Mouse (Mus musculus): Measurements from ENCODE around the gene Pcyt2. TPM values are rescaled to one million over a fixed set of nuclear protein-coding genes. Genes with fewer than 3 reads are reported as not detected.

Pcyt2 gene
- 72.2 TPM for polyA plus RNA-seq (2014; fragmentation: Illumina TruSeq; extraction: RNeasy Lipid Tissue Mini Kit (QIAGEN cat#74804); ENCODE audit: low read depth, low replicate concordance)

GRCm38 (mm10) chr11:120617519-120618112, at the start of gene Pcyt2:
Gene Pcyt2, minus strand, starts transcription at chr11:120617936.

GRCm38 (mm10) chr11:120661076-120661460, 43.3 kb upstream of the Pcyt2 start, which contains the start of gene Notum:
Gene Notum, minus strand, starts transcription at chr11:120661175.

DNA sequence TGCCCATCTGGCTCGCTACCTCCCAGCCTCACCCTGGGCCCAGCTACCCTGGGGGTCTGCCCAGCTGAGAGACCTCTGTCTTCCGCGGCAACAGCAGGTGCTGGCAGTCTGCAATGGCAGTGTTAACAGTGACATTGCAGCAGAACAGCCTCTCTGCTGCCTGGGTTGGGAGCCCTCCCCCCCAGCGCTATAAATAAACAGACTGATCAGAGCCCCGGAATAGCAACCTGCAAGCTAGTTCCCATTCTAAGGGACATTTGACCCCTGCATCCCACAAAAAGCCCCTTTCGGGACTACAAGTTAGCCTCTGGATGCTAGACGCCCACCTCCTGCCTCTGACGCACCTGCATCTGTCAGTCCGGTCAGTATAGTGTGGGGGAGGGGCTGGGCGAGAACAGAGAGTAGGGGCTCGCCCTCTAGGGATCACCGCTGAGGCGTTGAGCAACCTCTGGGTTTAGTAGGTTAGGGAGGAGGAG, 30.3 kb upstream of the Pcyt2 start, which contains the start of gene Myadml2:
TSS of gene Myadml2 (minus strand) at position 158 of the 476 bp plus-strand sequence.

GRCm38 (mm10) chr11:120643601-120643987, 25.9 kb upstream of the Pcyt2 start, which contains the start of gene Pycr1:
Gene Pycr1, minus strand, starts transcription at chr11:120643769.

GRCm38 (mm10) chr11:120633520-120634343, 16.0 kb upstream of the Pcyt2 start, which contains the start of gene Mafg:
Gene Mafg, minus strand, starts transcription at chr11:120633600.

DNA sequence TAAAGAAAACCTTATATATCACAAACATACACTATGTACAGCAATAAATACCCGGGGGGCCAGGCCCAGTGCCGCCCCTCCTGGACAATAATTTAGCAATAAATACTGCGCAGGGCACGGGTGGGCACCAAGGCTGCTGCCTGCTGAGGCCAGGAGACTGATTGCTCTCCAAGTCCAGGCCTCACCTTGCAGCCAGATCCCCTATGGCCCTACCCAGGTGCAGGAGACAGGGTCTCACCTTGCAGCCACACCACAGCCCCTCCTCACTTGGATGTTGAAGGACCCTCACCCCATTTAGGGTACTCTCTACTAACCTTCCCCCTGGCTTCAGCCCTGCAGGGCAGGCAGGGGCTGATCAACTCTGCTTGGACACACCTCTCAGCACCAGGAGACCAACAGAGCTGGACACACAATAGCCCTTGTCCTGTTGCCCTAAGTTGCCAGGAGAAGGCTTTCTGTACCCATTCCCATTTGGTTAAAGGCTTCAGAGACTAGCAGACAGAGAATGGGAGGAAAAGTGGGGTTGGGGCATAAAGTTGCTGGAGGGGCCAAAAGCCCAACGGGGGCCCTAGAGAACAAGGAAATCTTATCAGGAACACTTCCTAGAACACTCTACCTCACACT, 7.5 kb upstream of the Pcyt2 start, which contains the start of gene Sirt7:
TSS of gene Sirt7 (minus strand) at position 89 of the 624 bp plus-strand sequence.

DNA sequence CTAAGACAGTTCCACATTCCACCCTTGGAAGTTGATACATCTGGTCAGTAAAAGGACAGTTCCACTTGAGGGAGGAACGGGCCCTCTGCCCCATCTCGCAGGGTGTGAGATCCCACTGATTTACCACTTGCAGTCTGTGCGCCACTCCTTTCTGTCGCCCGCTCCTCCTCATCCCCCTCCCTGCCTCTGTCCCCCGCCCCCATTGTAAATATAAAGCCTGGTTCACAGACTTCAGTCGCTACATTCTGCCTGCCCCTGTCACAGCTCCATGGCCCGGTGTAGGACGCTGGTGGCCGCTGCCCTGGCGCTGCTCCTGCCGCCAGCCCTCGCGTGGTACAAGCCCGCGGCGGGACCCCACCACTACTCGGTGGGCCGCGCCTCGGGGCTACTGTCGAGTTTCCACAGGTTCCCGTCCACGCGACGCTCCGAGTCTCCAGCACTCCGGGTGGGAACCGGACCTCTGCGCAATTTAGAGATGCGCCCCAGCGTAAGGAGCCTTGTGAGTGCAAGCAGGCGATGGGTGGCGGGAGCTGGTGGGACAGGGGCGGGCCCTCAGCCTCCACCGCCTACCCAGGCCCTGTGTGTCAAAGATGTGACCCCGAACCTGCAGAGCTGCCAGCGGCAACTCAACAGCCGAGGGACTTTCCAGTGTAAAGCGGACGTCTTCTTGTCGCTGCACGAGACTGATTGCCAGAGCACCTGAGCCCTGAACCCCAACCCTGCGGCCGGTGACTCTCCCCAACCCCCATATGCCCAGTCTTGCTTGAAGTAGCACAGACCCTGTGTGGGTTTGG, 9.3 kb downstream of the Pcyt2 start, which contains the start of gene Npb:
TSS of gene Npb (plus strand) at position 237 of the 794 bp plus-strand sequence.

DNA sequence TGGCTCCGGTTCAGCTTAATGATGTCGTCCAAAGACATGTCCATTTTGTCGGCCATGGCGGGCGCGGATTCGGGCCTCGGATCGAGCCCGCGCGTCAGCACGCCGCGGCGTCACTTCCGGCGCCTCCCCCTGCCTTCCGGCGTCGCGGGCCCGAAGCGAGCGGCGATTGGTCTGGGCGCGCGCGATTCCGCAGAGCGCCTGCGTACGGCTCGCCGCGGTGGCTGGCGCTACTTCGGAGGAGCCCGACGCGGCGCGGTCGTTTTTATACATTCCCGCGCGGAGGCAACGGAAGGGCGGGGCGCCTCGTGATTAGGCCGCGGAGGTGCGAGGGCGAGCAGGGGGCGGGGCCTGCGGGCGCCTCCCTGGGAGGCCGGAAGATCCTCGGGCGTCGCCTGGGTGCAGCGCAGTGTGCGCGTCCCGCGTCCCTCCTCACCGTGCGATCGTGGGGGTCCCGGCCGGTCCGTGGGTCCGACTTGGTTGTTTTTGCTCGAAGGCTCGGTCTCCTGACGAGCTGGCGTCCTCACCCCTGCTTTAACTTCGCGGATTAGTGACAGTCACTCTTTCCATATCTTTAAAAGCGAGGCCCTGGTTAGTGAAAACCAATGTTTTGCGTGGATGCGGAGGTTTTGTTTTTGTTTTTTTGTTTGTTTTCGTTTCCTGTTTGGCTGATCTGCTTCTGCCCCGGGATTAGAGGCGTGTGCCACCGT, 19.3 kb downstream of the Pcyt2 start, which contains the start of the genes Alyref and Anapc11:
TSS of gene Alyref (minus strand) at position 83 of the 707 bp plus-strand sequence.
TSS of gene Anapc11 (plus strand) at position 139 of the 707 bp plus-strand sequence.

DNA sequence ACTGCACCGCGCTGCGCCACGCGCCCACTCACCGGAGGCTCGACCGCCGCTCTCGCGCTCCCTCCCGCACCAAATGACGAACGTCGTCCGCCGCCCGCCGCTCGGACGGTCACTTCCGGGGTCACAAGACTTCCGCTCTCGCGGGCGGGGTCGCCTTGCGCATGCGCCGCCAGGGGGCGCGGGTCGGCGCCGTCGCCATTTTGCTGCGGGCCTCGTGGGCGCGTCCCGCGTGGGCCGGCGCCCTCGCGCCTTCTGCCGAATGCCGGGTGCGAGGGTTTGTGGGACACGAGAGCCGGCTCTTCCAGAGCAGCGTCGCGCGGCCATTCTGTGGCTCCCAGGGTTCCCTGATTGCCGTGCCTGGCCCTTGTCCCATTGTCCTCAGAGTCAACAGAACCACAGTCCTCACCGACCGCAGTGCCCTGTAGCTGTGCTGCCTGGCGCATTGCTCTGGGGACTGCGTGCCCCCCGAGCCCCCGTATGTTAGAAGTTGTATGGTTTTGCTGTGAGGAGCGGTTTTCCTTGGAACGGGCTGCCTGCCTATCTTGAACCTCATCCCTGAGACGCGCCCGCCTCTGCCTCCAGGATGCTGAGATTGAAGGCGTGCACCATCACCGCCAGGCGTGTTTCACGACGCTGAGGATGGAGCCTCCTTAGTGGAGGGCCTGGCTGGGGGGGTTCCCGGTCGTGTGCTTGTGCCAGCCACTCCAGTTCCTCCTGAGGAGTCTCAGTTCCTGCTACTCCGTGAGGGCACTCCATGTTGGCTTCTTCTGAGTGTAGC, 36.1 kb downstream of the Pcyt2 start, which contains the start of gene Arhgdia:
TSS of gene Arhgdia (minus strand) at position 135 of the 778 bp plus-strand sequence.

GRCm38 (mm10) chr11:120572752-120573584, 44.8 kb downstream of the Pcyt2 start, which contains the start of gene P4hb:
Gene P4hb, minus strand, starts transcription at chr11:120573253.

Other genes with a start within 250 kb of the Pcyt2 start
- 12.4 TPM for gene Faap100, start 239.2 kb downstream of the Pcyt2 start, polyA plus RNA-seq (2014; fragmentation: Illumina TruSeq; extraction: RNeasy Lipid Tissue Mini Kit (QIAGEN cat#74804); ENCODE audit: low read depth, low replicate concordance)
- gene Nploc4, start 180.2 kb downstream of the Pcyt2 start, polyA plus RNA-seq (2014; fragmentation: Illumina TruSeq; extraction: RNeasy Lipid Tissue Mini Kit (QIAGEN cat#74804); ENCODE audit: low read depth, low replicate concordance) = 46.6 TPM
- not detected for gene Tspan10, start 175.3 kb downstream of the Pcyt2 start, polyA plus RNA-seq (2014; fragmentation: Illumina TruSeq; extraction: RNeasy Lipid Tissue Mini Kit (QIAGEN cat#74804); ENCODE audit: low read depth, low replicate concordance)
- 1.0 TPM for gene Pde6g, start 164.4 kb downstream of the Pcyt2 start, polyA plus RNA-seq (2014; fragmentation: Illumina TruSeq; extraction: RNeasy Lipid Tissue Mini Kit (QIAGEN cat#74804); ENCODE audit: low read depth, low replicate concordance)
- gene Oxld1, start 159.9 kb downstream of the Pcyt2 start, polyA plus RNA-seq (2014; fragmentation: Illumina TruSeq; extraction: RNeasy Lipid Tissue Mini Kit (QIAGEN cat#74804); ENCODE audit: low read depth, low replicate concordance) = 53.5 TPM
- 10.3 TPM for gene Ccdc137, start 159.8 kb downstream of the Pcyt2 start, polyA plus RNA-seq (2014; fragmentation: Illumina TruSeq; extraction: RNeasy Lipid Tissue Mini Kit (QIAGEN cat#74804); ENCODE audit: low read depth, low replicate concordance)
- gene Arl16, start 150.3 kb downstream of the Pcyt2 start, polyA plus RNA-seq (2014; fragmentation: Illumina TruSeq; extraction: RNeasy Lipid Tissue Mini Kit (QIAGEN cat#74804); ENCODE audit: low read depth, low replicate concordance) = 11.3 TPM
- 230 TPM for gene Mrpl12, start 133.3 kb downstream of the Pcyt2 start, polyA plus RNA-seq (2014; fragmentation: Illumina TruSeq; extraction: RNeasy Lipid Tissue Mini Kit (QIAGEN cat#74804); ENCODE audit: low read depth, low replicate concordance)
- 12.9 TPM for gene Slc25a10, start 126.1 kb downstream of the Pcyt2 start, polyA plus RNA-seq (2014; fragmentation: Illumina TruSeq; extraction: RNeasy Lipid Tissue Mini Kit (QIAGEN cat#74804); ENCODE audit: low read depth, low replicate concordance)
- gene Gcgr, start 87.2 kb downstream of the Pcyt2 start, polyA plus RNA-seq (2014; fragmentation: Illumina TruSeq; extraction: RNeasy Lipid Tissue Mini Kit (QIAGEN cat#74804); ENCODE audit: low read depth, low replicate concordance) = 0.81 TPM
- gene Mcrip1, start 68.2 kb downstream of the Pcyt2 start, polyA plus RNA-seq (2014; fragmentation: Illumina TruSeq; extraction: RNeasy Lipid Tissue Mini Kit (QIAGEN cat#74804); ENCODE audit: low read depth, low replicate concordance) = 64.9 TPM
- gene Ppp1r27, start 66.8 kb downstream of the Pcyt2 start, polyA plus RNA-seq (2014; fragmentation: Illumina TruSeq; extraction: RNeasy Lipid Tissue Mini Kit (QIAGEN cat#74804); ENCODE audit: low read depth, low replicate concordance) = not detected
- gene P4hb, start 44.7 kb downstream of the Pcyt2 start, polyA plus RNA-seq (2014; fragmentation: Illumina TruSeq; extraction: RNeasy Lipid Tissue Mini Kit (QIAGEN cat#74804); ENCODE audit: low read depth, low replicate concordance) = 176 TPM
- gene Arhgdia, start 36.3 kb downstream of the Pcyt2 start, polyA plus RNA-seq (2014; fragmentation: Illumina TruSeq; extraction: RNeasy Lipid Tissue Mini Kit (QIAGEN cat#74804); ENCODE audit: low read depth, low replicate concordance) = 159 TPM
- 25.3 TPM for gene Alyref, start 19.6 kb downstream of the Pcyt2 start, polyA plus RNA-seq (2014; fragmentation: Illumina TruSeq; extraction: RNeasy Lipid Tissue Mini Kit (QIAGEN cat#74804); ENCODE audit: low read depth, low replicate concordance)
- gene Anapc11, start 19.5 kb downstream of the Pcyt2 start, polyA plus RNA-seq (2014; fragmentation: Illumina TruSeq; extraction: RNeasy Lipid Tissue Mini Kit (QIAGEN cat#74804); ENCODE audit: low read depth, low replicate concordance) = 53.2 TPM
- not detected for gene Npb, start 9.5 kb downstream of the Pcyt2 start, polyA plus RNA-seq (2014; fragmentation: Illumina TruSeq; extraction: RNeasy Lipid Tissue Mini Kit (QIAGEN cat#74804); ENCODE audit: low read depth, low replicate concordance)
- gene Sirt7, start 7.3 kb upstream of the Pcyt2 start, polyA plus RNA-seq (2014; fragmentation: Illumina TruSeq; extraction: RNeasy Lipid Tissue Mini Kit (QIAGEN cat#74804); ENCODE audit: low read depth, low replicate concordance) = 16.4 TPM
- 42.4 TPM for gene Mafg, start 15.7 kb upstream of the Pcyt2 start, polyA plus RNA-seq (2014; fragmentation: Illumina TruSeq; extraction: RNeasy Lipid Tissue Mini Kit (QIAGEN cat#74804); ENCODE audit: low read depth, low replicate concordance)
- 2.0 TPM for gene Pycr1, start 25.8 kb upstream of the Pcyt2 start, polyA plus RNA-seq (2014; fragmentation: Illumina TruSeq; extraction: RNeasy Lipid Tissue Mini Kit (QIAGEN cat#74804); ENCODE audit: low read depth, low replicate concordance)
- 61.7 TPM for gene Myadml2, start 30.2 kb upstream of the Pcyt2 start, polyA plus RNA-seq (2014; fragmentation: Illumina TruSeq; extraction: RNeasy Lipid Tissue Mini Kit (QIAGEN cat#74804); ENCODE audit: low read depth, low replicate concordance)
- gene Notum, start 43.2 kb upstream of the Pcyt2 start, polyA plus RNA-seq (2014; fragmentation: Illumina TruSeq; extraction: RNeasy Lipid Tissue Mini Kit (QIAGEN cat#74804); ENCODE audit: low read depth, low replicate concordance) = not detected
- 39.2 TPM for gene Aspscr1, start 55.0 kb upstream of the Pcyt2 start, polyA plus RNA-seq (2014; fragmentation: Illumina TruSeq; extraction: RNeasy Lipid Tissue Mini Kit (QIAGEN cat#74804); ENCODE audit: low read depth, low replicate concordance)
- 53.4 TPM for gene Cenpx, start 95.8 kb upstream of the Pcyt2 start, polyA plus RNA-seq (2014; fragmentation: Illumina TruSeq; extraction: RNeasy Lipid Tissue Mini Kit (QIAGEN cat#74804); ENCODE audit: low read depth, low replicate concordance)
- gene Lrrc45, start 96.0 kb upstream of the Pcyt2 start, polyA plus RNA-seq (2014; fragmentation: Illumina TruSeq; extraction: RNeasy Lipid Tissue Mini Kit (QIAGEN cat#74804); ENCODE audit: low read depth, low replicate concordance) = 12.1 TPM
- 4.0 TPM for gene Rac3, start 103.5 kb upstream of the Pcyt2 start, polyA plus RNA-seq (2014; fragmentation: Illumina TruSeq; extraction: RNeasy Lipid Tissue Mini Kit (QIAGEN cat#74804); ENCODE audit: low read depth, low replicate concordance)
- gene Dcxr, start 109.3 kb upstream of the Pcyt2 start, polyA plus RNA-seq (2014; fragmentation: Illumina TruSeq; extraction: RNeasy Lipid Tissue Mini Kit (QIAGEN cat#74804); ENCODE audit: low read depth, low replicate concordance) = 23.6 TPM
- 30.3 TPM for gene Cbr2, start 114.2 kb upstream of the Pcyt2 start, polyA plus RNA-seq (2014; fragmentation: Illumina TruSeq; extraction: RNeasy Lipid Tissue Mini Kit (QIAGEN cat#74804); ENCODE audit: low read depth, low replicate concordance)
- gene Hmga1b, start 144.9 kb upstream of the Pcyt2 start, polyA plus RNA-seq (2014; fragmentation: Illumina TruSeq; extraction: RNeasy Lipid Tissue Mini Kit (QIAGEN cat#74804); ENCODE audit: low read depth, low replicate concordance) = 3.6 TPM
- 18.9 TPM for gene Rfng, start 166.3 kb upstream of the Pcyt2 start, polyA plus RNA-seq (2014; fragmentation: Illumina TruSeq; extraction: RNeasy Lipid Tissue Mini Kit (QIAGEN cat#74804); ENCODE audit: low read depth, low replicate concordance)
- 66.7 TPM for gene Gps1, start 166.3 kb upstream of the Pcyt2 start, polyA plus RNA-seq (2014; fragmentation: Illumina TruSeq; extraction: RNeasy Lipid Tissue Mini Kit (QIAGEN cat#74804); ENCODE audit: low read depth, low replicate concordance)
- 27.0 TPM for gene Dus1l, start 178.5 kb upstream of the Pcyt2 start, polyA plus RNA-seq (2014; fragmentation: Illumina TruSeq; extraction: RNeasy Lipid Tissue Mini Kit (QIAGEN cat#74804); ENCODE audit: low read depth, low replicate concordance)
- 30.7 TPM for gene Fasn, start 206.6 kb upstream of the Pcyt2 start, polyA plus RNA-seq (2014; fragmentation: Illumina TruSeq; extraction: RNeasy Lipid Tissue Mini Kit (QIAGEN cat#74804); ENCODE audit: low read depth, low replicate concordance)